Mouse (Mus musculus) testis, adult 2 months (tissue): Measurements from ENCODE around the gene Fcrl1. TPM values are rescaled to one million over a fixed set of nuclear protein-coding genes. Genes with fewer than 3 reads are reported as not detected.
"Not testable (repeated sequence)": the region's sequence is repeated elsewhere in the genome, so short reads cannot be mapped to it uniquely, and the experiment has no call there.

ENCODE experiments used
- H3K27ac ChIP-seq: fragments of 200-500 bp; 2 replicates; pipeline ENCODE4 v1.5.1; 2012; ENCODE audit warnings: low read depth, low read length; ENCODE audit not compliant: control insufficient read depth, insufficient read depth
- H3K27me3 ChIP-seq: fragments of 200-500 bp; 2 replicates; pipeline ENCODE4 v1.6.1; 2012; ENCODE audit warnings: mild to moderate bottlenecking, low read length, moderate library complexity; ENCODE audit not compliant: control insufficient read depth, insufficient read depth
- H3K36me3 ChIP-seq: fragments of 200-500 bp; 2 replicates; pipeline ENCODE4 v1.6.1; 2012; ENCODE audit warnings: mild to moderate bottlenecking, low read length; ENCODE audit not compliant: control insufficient read depth, insufficient read depth
- H3K4me1 ChIP-seq: fragments of 200-500 bp; 2 replicates; pipeline ENCODE4 v1.6.1; 2012; ENCODE audit warnings: low read length; ENCODE audit not compliant: control insufficient read depth, insufficient read depth
- H3K4me3 ChIP-seq: fragments of 200-500 bp; 2 replicates; pipeline ENCODE4 v1.5.1; 2012; ENCODE audit warnings: low read depth, mild to moderate bottlenecking, low read length, moderate library complexity, mixed read lengths; ENCODE audit not compliant: control insufficient read depth
- CTCF ChIP-seq: fragments of 200-500 bp; IDR thresholded peaks from 2 replicates; pipeline ENCODE4 v1.5.1; 2012; ENCODE audit warnings: low read depth, mild to moderate bottlenecking, inconsistent platforms, low read length, moderate library complexity; ENCODE audit not compliant: control insufficient read depth, insufficient read depth, insufficient replicate concordance
- POLR2A ChIP-seq: fragments of 200-500 bp; IDR thresholded peaks from 2 replicates; pipeline ENCODE4 v1.6.1; 2012; ENCODE audit warnings: low read depth, mild to moderate bottlenecking, inconsistent platforms, low read length, moderate library complexity; ENCODE audit not compliant: control insufficient read depth
- polyA plus RNA-seq: library from polyadenylated mRNA; depleted of rRNA; stranded (reverse); fragments of >200 nt; gene quantifications from 2 replicates; pipeline ENCODE4 v1.2.3, GENCODE M21; 2012

Fcrl1 gene
- polyA plus RNA-seq, 1 experiment, result not detected

- Histone ChIP-seq H3K4me1 (no peaks in the 10 kb centered on the region), H3K27me3 (no peaks in the 10 kb centered on the region), H3K4me3 (no peak overlapping the region), H3K36me3 (no peaks in the 10 kb centered on the region), H3K27ac (no peak overlapping the region)
- TF ChIP-seq POLR2A (no peak), CTCF (no peak)
Measured at GRCm38 (mm10) chr3:87367511-87367910, 8.7 kb upstream of the Fcrl1 start.

- no peaks in the 10 kb centered on the region for H3K36me3 ChIP-seq
- H3K4me1 ChIP-seq, result no peaks in the 10 kb centered on the region
- no peak overlapping the region for H3K4me3 ChIP-seq
- no peak for TF ChIP-seq CTCF
- H3K27ac ChIP-seq, result no peak overlapping the region
- no peaks in the 10 kb centered on the region for H3K27me3 ChIP-seq
Measured at GRCm38 (mm10) chr3:87369181-87369580, 7.0 kb upstream of the Fcrl1 start.

GRCm38 (mm10) chr3:87377228-87377627 lies 1.0 kb downstream of the Fcrl1 start:
- Histone ChIP-seq H3K27ac (no peak overlapping the region), H3K4me3 (no peak overlapping the region), H3K4me1 (no peaks in the 10 kb centered on the region), H3K27me3 (no peaks in the 10 kb centered on the region), H3K36me3 (no peaks in the 10 kb centered on the region)
- no peak for TF ChIP-seq POLR2A
- no peak for TF ChIP-seq CTCF

GRCm38 (mm10) chr3:87377719-87378118 lies 1.5 kb downstream of the Fcrl1 start:
- Histone ChIP-seq H3K4me3 (no peak overlapping the region), H3K27ac (no peak overlapping the region), H3K36me3 (no peaks in the 10 kb centered on the region), H3K27me3 (no peaks in the 10 kb centered on the region), H3K4me1 (no peaks in the 10 kb centered on the region)
- TF ChIP-seq CTCF (no peak), POLR2A (no peak)

GRCm38 (mm10) chr3:87379641-87380315 lies 3.6 kb downstream of the Fcrl1 start:
- H3K27me3 ChIP-seq, H3K27ac ChIP-seq, H3K4me1 ChIP-seq, H3K36me3 ChIP-seq, H3K4me3 ChIP-seq: not testable (repeated sequence)

GRCm38 (mm10) chr3:87381806-87382712 lies 5.9 kb downstream of the Fcrl1 start:
- no peaks in the 10 kb centered on the region; the same call in 1 of the 2 replicates for H3K4me1 ChIP-seq

GRCm38 (mm10) chr3:87383308-87383707 lies 7.1 kb downstream of the Fcrl1 start:
- no peak overlapping the region for H3K27ac ChIP-seq
- no peaks in the 10 kb centered on the region; the same call in 1 of the 2 replicates for H3K4me1 ChIP-seq
- no peak overlapping the region for H3K4me3 ChIP-seq
- H3K27me3 ChIP-seq, result no peaks in the 10 kb centered on the region
- TF ChIP-seq CTCF, result no peak
- TF ChIP-seq POLR2A, result no peak
- no peaks in the 10 kb centered on the region for H3K36me3 ChIP-seq

More at GRCm38 (mm10) chr3:87381806-87382712, 5.9 kb downstream of the Fcrl1 start:
- Histone ChIP-seq H3K36me3 (no peaks in the 10 kb centered on the region), H3K27ac (no peak overlapping the region), H3K4me3 (no peak overlapping the region), H3K27me3 (no peaks in the 10 kb centered on the region)
- TF ChIP-seq CTCF (no peak), POLR2A (no peak)
